Mouse (Mus musculus) embryo, embryonic 9.5 days (tissue): ENCODE results near the gene Slc26a5.

Experiments used
- DNase-seq: peaks from one replicate; pipeline ENCODE4 v3.0.0-alpha.2; 2017; ENCODE audit errors: extremely low spot score

Slc26a5 gene

GRCm38 (mm10) chr5:21810924-21811323, 54.5 kb downstream of the Slc26a5 start:
- no peak for DNase-seq

DNA sequence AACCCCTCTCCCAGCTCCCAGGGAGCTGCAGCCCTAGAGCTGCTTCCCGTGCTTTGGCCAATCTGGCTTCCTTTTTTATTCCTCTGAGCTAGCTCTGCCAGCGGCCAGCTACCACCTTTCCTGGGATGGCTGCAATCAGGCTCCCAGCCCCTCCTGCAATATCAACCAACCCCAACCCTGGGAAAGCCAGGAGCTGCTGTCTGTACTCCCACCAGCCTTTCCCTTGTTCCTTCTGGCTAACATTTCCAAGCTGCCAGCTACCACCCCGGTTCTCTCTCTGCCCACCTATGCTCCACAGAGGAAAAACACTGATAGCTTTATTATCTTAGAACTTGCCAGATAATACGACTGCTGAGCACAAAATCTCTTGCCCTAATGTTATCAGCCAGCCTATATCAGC, 60.6 kb downstream of the Slc26a5 start:
- DNase-seq, result no peak

DNA sequence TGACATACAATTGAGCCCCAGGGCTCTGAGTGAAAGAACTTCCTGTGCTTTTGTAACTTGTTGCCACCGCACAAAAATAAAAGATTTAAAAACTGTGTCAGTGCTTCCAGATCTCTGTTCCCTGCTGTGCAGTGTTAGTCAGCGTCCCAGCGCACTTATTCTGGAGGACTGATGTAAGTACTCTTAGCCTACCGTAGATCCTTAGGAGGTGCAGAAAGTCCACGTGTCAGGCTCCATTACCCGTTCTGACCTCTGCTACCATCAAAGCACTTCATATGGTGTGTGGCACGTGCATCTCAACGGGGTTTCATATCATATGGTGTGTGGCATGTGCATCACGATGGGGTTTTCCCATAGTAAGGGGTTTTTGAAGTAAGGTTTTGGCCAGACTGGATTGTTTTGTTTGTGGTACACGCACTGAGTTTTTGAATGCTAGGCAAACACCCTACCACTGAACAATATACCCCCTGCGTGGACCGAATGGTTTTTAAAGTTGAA, 61.7 kb downstream of the Slc26a5 start:
- no peak for DNase-seq

DNA sequence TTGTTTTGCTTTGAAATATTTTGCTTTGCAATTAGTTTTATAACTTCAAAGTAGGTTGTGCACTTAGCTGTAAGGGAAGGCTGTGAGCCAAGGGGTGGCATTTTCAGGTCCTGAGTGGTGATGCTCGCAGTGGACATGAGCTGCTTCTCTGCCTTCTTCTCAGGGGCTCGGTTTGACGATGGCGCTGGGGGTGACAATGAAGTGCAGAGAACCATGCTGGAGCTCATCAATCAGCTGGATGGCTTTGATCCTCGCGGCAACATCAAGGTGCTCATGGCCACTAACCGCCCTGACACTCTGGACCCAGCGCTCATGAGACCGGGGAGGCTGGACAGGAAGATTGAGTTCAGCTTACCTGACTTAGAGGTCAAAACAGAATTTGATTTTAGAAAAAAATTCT, 62.5 kb downstream of the Slc26a5 start:
- DNase-seq, result no peak

- no peak for DNase-seq
Measured at GRCm38 (mm10) chr5:21792166-21792565, 73.2 kb downstream of the Slc26a5 start.

DNA sequence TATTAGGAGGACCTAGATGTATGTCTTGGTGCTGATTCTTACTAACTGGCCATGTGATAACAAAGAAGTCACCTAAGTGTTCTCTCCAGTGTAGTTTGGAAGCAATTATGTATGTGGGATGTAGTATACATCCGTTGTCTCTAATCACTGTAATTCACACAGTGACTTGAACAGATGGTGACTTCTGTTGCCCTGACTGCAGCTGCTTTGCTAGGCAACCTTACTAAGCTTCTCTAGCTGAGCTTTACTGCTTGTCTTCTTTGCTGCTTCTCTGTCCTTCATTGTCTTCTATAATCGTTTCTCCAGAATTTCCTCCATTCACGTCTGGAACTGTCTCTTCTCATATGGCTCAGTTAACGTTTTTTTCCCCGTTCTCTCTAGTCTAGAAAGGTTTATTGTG, 76.3 kb downstream of the Slc26a5 start:
- DNase-seq, result no peak

DNA sequence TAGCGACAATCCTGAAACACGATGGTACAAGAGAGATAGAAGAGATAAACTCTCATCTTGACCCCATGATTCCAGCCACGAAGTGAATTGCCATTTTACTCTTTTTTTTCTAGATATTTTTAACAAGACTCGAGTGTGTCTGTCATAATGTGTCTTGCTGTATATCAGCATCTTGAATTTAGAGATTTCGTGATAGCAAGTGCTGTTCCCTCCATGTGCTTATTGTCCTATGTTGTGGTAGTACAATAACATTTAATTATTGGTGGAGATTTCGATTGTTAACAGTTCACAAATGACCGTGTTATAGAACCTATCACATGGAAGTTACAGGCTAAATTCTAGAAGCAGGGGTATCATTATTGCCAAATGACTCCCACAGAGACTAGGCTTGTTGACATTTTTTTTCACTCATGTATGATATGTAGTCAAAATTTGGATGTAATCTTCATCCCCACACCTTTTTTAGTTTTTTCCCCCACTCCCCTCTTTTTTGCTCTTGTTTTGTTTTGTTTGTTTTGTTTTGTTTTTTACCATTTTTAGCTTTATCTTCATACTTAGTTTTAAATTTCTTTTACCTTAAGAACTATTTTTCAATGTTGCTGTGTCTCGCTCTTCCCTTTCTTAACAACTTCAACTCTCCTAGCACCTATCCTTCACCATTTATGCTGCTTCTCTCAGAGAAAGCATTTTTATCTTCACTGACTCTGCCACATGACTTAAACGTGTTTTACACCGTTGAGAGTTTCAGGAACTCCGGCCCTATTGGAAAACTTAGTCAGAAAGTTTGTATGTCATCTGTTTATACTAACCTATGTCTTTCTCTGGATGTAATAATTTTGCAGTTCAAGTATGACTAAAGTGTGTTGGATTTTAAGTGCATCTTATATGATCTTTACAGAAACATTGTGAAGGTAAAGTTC, 78.0 kb downstream of the Slc26a5 start:
- DNase-seq, result no peak

DNA sequence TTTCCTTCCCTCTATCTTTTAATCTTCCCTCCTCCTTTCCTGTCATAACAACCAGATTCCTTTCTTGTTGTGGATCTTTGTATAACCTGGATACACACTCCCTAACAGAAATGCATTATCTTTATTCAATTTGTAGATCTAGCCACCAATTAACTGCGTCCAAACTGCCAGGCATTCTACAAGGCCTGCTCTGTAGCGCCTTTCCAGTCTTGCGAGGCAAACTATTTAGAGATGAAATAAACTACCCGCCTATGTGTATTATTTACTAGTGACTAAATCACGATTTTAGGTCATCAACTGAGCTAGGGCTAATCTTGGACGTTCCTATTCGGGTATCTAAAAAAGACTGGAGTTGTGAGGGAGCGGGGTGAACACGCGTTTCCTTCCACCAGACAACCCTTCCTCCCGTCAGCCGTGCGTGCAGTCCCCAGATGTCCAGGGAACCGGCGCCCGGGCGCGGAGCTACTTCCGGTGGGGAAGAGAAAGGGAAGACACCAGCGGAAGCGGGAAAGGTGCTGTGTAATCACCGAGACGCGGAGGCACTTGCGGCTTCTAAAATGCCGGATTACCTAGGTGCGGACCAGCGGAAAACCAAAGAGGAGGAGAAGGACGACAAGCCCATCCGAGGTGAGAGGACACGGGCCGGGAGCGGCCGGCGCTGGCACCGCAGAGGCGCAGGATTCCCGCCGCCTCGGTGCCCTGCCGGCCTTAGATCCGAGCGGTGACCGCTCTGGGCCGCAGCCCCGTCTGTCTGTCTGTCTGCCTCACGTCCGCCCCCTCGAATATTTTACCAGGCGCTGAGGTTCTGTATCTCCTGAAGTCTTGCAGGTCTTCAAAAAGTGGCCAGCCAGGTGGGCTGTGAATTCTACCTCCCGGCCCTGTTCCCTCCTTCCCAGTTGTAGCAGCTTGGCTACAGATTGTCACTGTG, 78.9 kb downstream of the Slc26a5 start:
- peak; percentile 94 for DNase-seq

DNA sequence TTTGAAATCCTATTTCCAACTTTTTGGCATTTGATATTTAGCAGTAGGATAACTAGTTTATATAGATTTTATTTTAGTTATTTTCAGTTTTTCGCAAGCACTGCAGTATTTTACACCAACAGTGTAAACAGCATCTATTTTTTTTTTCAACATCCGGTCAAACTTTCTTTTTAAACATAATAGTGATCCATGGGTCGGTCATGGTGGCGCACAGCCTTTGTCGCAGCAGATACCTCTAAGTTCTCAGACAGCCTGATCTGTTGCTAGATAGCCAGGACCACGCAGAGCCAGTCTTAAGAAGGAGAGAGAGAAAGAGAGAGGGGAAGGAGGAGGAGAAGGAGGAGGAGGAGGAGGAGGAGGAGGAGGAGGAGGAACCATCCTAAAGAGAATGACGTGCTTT, 79.6 kb downstream of the Slc26a5 start:
- DNase-seq, result no peak

GRCm38 (mm10) chr5:21785053-21785452, 80.4 kb downstream of the Slc26a5 start, which contains the start of the genes Dnajc2 and Psmc2:
Dnajc2 (minus strand) TSS chr5:21785251.
Psmc2 (plus strand) TSS chr5:21785283.
- DNase-seq, result peak; percentile 89

GRCm38 (mm10) chr5:21784161-21785052, 81.0 kb downstream of the Slc26a5 start:
- DNase-seq, result no peak

- DNase-seq, result no peak
Measured at GRCm38 (mm10) chr5:21776491-21776890, 88.9 kb downstream of the Slc26a5 start.

DNA sequence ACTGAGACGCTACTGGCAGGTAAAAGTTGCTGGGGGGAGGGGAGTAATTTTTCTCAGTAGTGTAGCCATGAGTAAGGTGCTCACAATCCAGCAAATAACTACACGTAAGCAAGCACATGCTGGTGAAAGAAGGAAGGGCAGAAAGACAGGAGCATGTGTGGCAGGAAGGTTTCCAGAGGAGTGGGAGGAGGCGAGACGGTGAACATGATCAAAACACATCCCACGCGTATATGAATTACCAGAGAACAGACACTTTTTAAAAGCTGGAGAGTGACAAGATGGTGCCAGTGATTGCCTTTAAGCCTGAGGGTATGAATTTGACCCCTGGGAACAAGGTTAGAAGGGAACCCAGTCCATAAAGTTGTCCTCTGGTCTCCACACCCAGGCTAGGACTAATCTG, 95.6 kb downstream of the Slc26a5 start:
- no peak for DNase-seq

DNA sequence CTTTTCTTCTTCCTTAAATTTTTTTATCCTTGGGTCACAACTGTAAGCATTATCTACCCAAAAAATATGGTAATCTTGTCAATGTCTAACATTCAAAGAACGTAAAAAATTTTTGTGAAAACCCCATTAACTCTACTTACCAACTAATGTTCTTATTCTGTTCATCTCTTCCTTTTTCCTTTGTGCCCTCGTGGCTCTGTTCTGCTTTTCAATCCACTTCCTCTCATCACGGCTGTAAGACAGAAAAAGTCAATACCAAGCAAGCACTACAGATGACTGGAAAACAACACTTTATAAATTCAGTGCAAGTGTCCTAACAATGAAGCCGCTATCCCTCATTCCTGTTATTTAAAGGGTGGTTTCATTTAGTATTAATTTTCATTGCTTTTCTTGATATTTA, 96.9 kb downstream of the Slc26a5 start:
- no peak for DNase-seq
